Mouse (Mus musculus) lung, postnatal 14 days (tissue): ENCODE results near the gene Trpv5.
A peak's percentile ranks its signal among the peaks of the same experiment; 100 is the strongest.

Source experiments
- DNase-seq: peaks from one replicate; pipeline ENCODE4 v3.0.0; 2021

The Trpv5 gene

GRCm38 (mm10) chr6:41637927-41638506 lies 42.6 kb downstream of the Trpv5 start:
- DNase-seq = no peak

- no peak for DNase-seq
Observed at GRCm38 (mm10) chr6:41637393-41637792, 43.2 kb downstream of the Trpv5 start.

- DNase-seq = peak; percentile 21
Observed at GRCm38 (mm10) chr6:41636178-41636577, 44.4 kb downstream of the Trpv5 start, which contains the start of gene Trpv6. Gene Trpv6, minus strand, starts transcription at chr6:41636405.

- DNase-seq = no peak
Observed at GRCm38 (mm10) chr6:41635211-41635610, 45.4 kb downstream of the Trpv5 start.

- DNase-seq = no peak
Observed at GRCm38 (mm10) chr6:41631549-41631948, 49.0 kb downstream of the Trpv5 start.

- no peak for DNase-seq
Observed at GRCm38 (mm10) chr6:41630791-41631190, 49.8 kb downstream of the Trpv5 start.

GRCm38 (mm10) chr6:41628180-41628579 lies 52.4 kb downstream of the Trpv5 start:
- DNase-seq = no peak

GRCm38 (mm10) chr6:41622661-41623060 lies 57.9 kb downstream of the Trpv5 start:
- DNase-seq = peak; percentile 32

DNA sequence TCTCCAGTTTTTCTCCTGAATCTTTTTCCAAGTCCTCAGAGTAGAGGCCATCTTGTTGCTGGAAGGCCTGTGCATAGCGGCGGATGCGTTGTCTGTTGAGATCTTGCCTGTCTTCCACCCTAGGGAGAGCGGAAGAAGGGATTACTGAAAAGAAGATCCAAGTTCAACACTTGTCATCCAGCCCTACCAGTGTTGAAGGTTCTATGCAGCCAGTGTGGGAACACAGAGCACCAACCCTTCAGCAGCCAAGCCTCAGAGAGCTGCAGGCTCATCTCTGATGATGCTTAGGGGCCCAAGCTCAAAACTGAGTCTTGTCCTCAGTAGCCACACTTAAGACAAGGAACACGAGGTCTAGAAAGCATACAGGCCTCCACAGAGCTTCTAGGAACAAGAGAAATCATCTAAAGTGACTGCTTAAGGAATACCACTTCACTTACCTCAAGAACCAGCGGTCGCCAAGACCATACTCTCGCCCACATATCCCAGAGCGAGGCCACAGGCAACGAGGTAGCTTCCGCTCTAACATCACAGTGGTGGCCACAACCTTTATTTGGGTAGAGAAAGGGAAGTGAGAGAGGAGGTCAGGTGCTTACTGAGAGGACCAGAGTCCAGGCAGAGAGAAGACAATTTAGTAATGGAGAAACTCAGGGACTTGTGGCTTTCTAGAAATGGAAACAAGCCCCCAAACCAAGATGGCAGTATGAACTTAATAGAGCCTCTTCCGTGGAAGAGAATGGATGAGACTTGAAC lies 59.2 kb downstream of the Trpv5 start:
- DNase-seq = no peak

DNA sequence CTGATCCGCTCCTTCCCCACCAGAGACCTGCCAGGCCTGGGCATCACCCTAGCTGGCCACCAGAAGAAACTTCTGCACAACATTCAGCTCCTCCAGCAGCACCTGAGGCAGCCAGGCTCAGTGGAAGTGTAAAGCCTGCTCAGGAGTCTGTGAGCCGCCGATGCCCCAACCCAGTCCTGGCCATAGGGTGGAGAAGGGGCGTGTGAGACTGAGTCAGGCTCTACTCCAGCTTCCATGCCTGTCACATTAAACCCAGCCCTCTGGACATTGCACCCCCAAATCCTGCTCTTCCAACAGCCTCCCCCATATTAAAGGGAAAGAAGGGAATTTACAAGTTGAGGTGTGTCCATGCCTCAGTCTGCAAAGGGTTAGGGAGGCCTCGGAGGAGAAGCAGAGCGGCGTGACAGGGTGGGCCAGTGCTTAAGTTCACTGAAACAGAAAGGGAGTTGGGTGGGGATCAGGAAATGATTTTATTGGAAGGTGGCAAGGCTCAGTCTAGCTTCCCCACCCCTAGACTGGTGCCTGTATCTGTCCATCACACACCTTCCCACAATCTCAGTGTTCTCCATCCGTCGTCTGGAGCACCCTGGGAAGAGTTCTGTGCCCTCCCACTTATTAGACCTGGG lies 60.3 kb downstream of the Trpv5 start:
- DNase-seq = no peak

GRCm38 (mm10) chr6:41607637-41608036 lies 72.9 kb downstream of the Trpv5 start:
- DNase-seq = no peak

GRCm38 (mm10) chr6:41606214-41606613 lies 74.4 kb downstream of the Trpv5 start:
- peak; percentile 75 for DNase-seq

DNA sequence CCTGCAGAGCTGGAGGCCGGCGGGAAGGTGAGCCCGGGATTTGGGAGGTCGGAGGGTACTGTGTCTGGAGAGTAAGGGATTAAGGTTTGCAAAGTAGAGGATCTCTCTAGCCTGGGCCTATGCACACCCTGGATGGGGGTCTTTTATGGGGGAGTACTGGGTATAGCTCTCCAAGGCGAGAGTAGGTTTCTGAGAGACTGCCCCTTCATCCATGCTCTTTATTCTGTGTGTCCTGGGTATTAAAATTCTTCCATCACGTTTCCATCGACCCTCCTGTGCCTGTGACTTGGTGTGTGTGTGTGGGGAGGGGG lies 74.8 kb downstream of the Trpv5 start:
- no peak for DNase-seq

DNA sequence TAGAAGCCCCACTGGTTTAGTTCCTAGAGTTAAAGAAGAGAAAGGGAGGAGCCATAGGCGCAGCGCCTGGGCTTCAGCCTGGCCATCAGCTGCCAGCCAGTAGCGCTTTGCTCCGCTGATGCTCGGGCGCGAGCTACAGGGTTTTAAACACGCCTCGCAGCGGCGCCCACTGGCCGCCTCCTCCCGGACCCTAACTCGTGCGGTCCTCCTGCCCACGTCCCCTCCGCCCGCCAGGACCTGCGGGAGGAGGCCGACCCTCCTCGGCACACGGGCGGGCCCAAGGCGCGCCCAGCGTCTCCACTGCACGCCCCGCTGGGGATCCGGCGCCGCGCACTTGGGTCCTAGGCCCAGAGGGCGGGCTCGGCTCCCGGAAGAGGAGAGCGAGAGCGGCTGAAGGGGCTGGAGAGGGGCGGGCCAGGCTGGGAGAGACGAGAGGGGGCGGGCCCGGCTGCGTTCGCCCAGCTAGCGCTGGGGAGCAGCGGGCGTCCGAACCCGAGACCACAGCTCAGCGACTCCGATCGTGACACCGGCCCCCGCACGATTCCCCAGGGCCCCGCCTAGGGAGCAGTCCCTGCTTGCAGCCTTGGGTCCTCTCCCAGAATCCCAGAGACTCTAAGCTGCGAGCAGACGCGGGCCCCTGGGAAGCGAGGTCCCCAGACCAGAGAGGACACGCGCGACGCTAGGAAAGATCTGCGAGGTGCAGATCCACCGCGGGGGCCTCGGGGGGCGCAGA lies 75.3 kb downstream of the Trpv5 start, which contains the start of gene Ephb6:
Gene Ephb6, plus strand, starts transcription at position 422 of the 733 bp plus-strand sequence.
- DNase-seq = peak; percentile 78

- peak; percentile 46 for DNase-seq
Observed at GRCm38 (mm10) chr6:41604401-41605050, 76.0 kb downstream of the Trpv5 start.
